ENCODE assay signal across 8 mouse cellular contexts in genomic region chr8:66860921-66861588, GRCm38 (mm10). TPM values are rescaled to one million over a fixed set of nuclear protein-coding genes. Genes with fewer than 3 reads are reported as not detected.
DNase-seq lines count a peak whose midpoint lies in the region; ATAC-seq and TF ChIP-seq lines count a peak whose summit lies in the region.

No protein-coding gene starts in this region.

- ATAC-seq in embryonic facial prominence, embryonic 13.5 days (ENCODE audit: insufficient number of reproducible peaks, insufficient read depth, low FRiP score, low TSS enrichment, low read depth): peak; percentile 73
- ATAC-seq in heart, embryonic 15.5 days (replicated peaks; ENCODE audit: insufficient number of reproducible peaks, insufficient read depth, low FRiP score, low read depth): peak; percentile 58
- ATAC-seq in kidney, postnatal 0 days (replicated peaks; ENCODE audit: low FRiP score, low read depth): peak; percentile 75

- no peak overlapping the region for H3K27ac ChIP-seq in ES-Bruce4 (ENCODE audit: insufficient read depth, low read length)
- no peak overlapping the region for H3K27ac ChIP-seq in embryonic facial prominence, embryonic 13.5 days
- H3K27ac ChIP-seq in heart, embryonic 15.5 days: peak overlapping the region; percentile 47; the same call in 1 of the 2 replicates
- H3K27ac ChIP-seq in kidney, postnatal 0 days: peak overlapping the region; percentile 44; the same call in 1 of the 2 replicates

- H3K4me3 ChIP-seq in ES-Bruce4 (ENCODE audit: low read depth, low read length): peak overlapping the region; percentile 78
- peak overlapping the region; percentile 82 for H3K4me3 ChIP-seq in embryonic facial prominence, embryonic 13.5 days
- H3K4me3 ChIP-seq in heart, embryonic 15.5 days: peak overlapping the region; percentile 96
- H3K4me3 ChIP-seq in kidney, postnatal 0 days (replicated peaks; ENCODE audit: low read depth, low read length): peak overlapping the region; percentile 73

- peak; percentile 58 for DNase-seq in adrenal gland, postnatal 14 days
- DNase-seq in kidney, postnatal 0 days (ENCODE audit: low spot score): peak; percentile 59
- peak; percentile 42 for DNase-seq in lung, postnatal 10 days
- peak; percentile 58 for DNase-seq in retina, embryonic 14.5 days (ENCODE audit: low spot score)
- DNase-seq in urinary bladder, postnatal 4 days (ENCODE audit: low spot score in 2 of 2): peak; percentile 19 to 61

- H3K36me3 ChIP-seq in ES-Bruce4 (ENCODE audit: control insufficient read depth, insufficient read depth, low read length, poor library complexity, severe bottlenecking): peaks cover 35% of the 10 kb centered on the region
- peaks cover 14% of the 10 kb centered on the region; the same call in 1 of the 2 replicates for H3K36me3 ChIP-seq in embryonic facial prominence, embryonic 13.5 days
- no peaks in the 10 kb centered on the region for H3K36me3 ChIP-seq in heart, embryonic 15.5 days
- H3K36me3 ChIP-seq in kidney, postnatal 0 days (ENCODE audit: insufficient read depth, low read length): no peaks in the 10 kb centered on the region

- H3K9ac ChIP-seq in ES-Bruce4 (ENCODE audit: low read depth, poor library complexity, severe bottlenecking): peak overlapping the region; percentile 100
- H3K9ac ChIP-seq in embryonic facial prominence, embryonic 13.5 days: peak overlapping the region; percentile 87
- H3K9ac ChIP-seq in heart, embryonic 15.5 days: peak overlapping the region; percentile 76
- H3K9ac ChIP-seq in kidney, postnatal 0 days (ENCODE audit: low read depth, low read length): peak overlapping the region; percentile 76

- no peaks in the 10 kb centered on the region for H3K9me3 ChIP-seq in ES-Bruce4 (replicated peaks; ENCODE audit: control insufficient read depth, insufficient read depth, low read length, poor library complexity, severe bottlenecking)
- H3K9me3 ChIP-seq in embryonic facial prominence, embryonic 13.5 days: no peaks in the 10 kb centered on the region
- H3K9me3 ChIP-seq in heart, embryonic 15.5 days (replicated peaks): no peaks in the 10 kb centered on the region
- H3K9me3 ChIP-seq in kidney, postnatal 0 days (replicated peaks; ENCODE audit: low read length): no peaks in the 10 kb centered on the region

- no peak for TF ChIP-seq EP300 in ES-Bruce4 (IDR thresholded peaks at IDR 0.05; ENCODE audit: insufficient read depth, low read depth, low read length)

- H3K27me3 ChIP-seq in ES-Bruce4 (ENCODE audit: control insufficient read depth, insufficient read depth, low read length, poor library complexity, severe bottlenecking): no peaks in the 10 kb centered on the region
- H3K27me3 ChIP-seq in embryonic facial prominence, embryonic 13.5 days: no peaks in the 10 kb centered on the region
- H3K27me3 ChIP-seq in heart, embryonic 15.5 days: no peaks in the 10 kb centered on the region
- no peaks in the 10 kb centered on the region for H3K27me3 ChIP-seq in kidney, postnatal 0 days (ENCODE audit: insufficient read depth, low read length)

- no peak for TF ChIP-seq POLR2A in ES-Bruce4 (IDR thresholded peaks at IDR 0.05; ENCODE audit: insufficient read depth, low read length)

- no peak for TF ChIP-seq CTCF in ES-Bruce4 (IDR thresholded peaks at IDR 0.05; ENCODE audit: low read depth, low read length)
- no peak for TF ChIP-seq CTCF in kidney, postnatal 0 days (IDR thresholded peaks at IDR 0.05; ENCODE audit: low read depth)

- 1% methylated on average over 38 of the region's 46 CpGs for WGBS in embryonic facial prominence, embryonic 13.5 days
- WGBS in heart, embryonic 15.5 days: 1% methylated on average over 44 of the region's 46 CpGs
- 1% methylated on average over 46 of the region's 46 CpGs for WGBS in kidney, postnatal 0 days

- H3K4me1 ChIP-seq in ES-Bruce4 (ENCODE audit: control insufficient read depth, insufficient read depth, low read length): peaks cover 2% of the 10 kb centered on the region
- H3K4me1 ChIP-seq in embryonic facial prominence, embryonic 13.5 days: peaks cover 14% of the 10 kb centered on the region
- H3K4me1 ChIP-seq in heart, embryonic 15.5 days (replicated peaks): peaks cover 19% of the 10 kb centered on the region
- H3K4me1 ChIP-seq in kidney, postnatal 0 days (replicated peaks; ENCODE audit: insufficient read depth, low read length): peaks cover 14% of the 10 kb centered on the region

- H3K4me2 ChIP-seq in embryonic facial prominence, embryonic 13.5 days: peak overlapping the region; percentile 83
- H3K4me2 ChIP-seq in heart, embryonic 15.5 days: peak overlapping the region; percentile 93
- H3K4me2 ChIP-seq in kidney, postnatal 0 days (ENCODE audit: low read length): peak overlapping the region; percentile 82

RNA-seq across cellular contexts. Expression of gene Naf1, which starts 1.0 kb away (rescaled TPM):
- polyA plus RNA-seq in ES-Bruce4 (2011; ENCODE audit: insufficient read depth, insufficient read length, low read depth, missing spikeins): 52.9 and 59.6 TPM in 2 replicates
- 14.0 and 15.0 TPM in 2 replicates for total RNA-seq in adrenal gland, postnatal 14 days (2021)
- 4.0 and 4.3 TPM in 2 replicates for polyA plus RNA-seq in embryonic facial prominence, embryonic 13.5 days (2015; fragmentation: Nextera tagmentation; extraction: Ambion mirVana)
- 1.9 and 2.0 TPM in 2 replicates for polyA plus RNA-seq in heart, embryonic 15.5 days (2015; fragmentation: Nextera tagmentation; extraction: Ambion mirVana)
- polyA plus RNA-seq in kidney, postnatal 0 days (2015; fragmentation: Nextera tagmentation; extraction: Ambion mirVana): 5.0 TPM in 2 replicates

Comparison
In these comparisons a context has a peak if more than half of its experiments do, and no peak if none do; other contexts are left out.
1. H3K27ac ChIP-seq: peak in heart, embryonic 15.5 days (single experiment) and kidney, postnatal 0 days (single experiment); none in ES-Bruce4 (single experiment) and embryonic facial prominence, embryonic 13.5 days (single experiment).
2. Peak in every context shown above with its lines, with median percentiles within 50 percentile points of each other: H3K4me3 ChIP-seq, H3K9ac ChIP-seq, DNase-seq, ATAC-seq and H3K4me2 ChIP-seq.